Mouse (Mus musculus) bone marrow macrophage, adult 2 months (primary cell): ENCODE results near the gene Hapln2. TPM values are rescaled to one million over a fixed set of nuclear protein-coding genes. Genes with fewer than 3 reads are reported as not detected.

Experiments used
- H3K27ac ChIP-seq: 2 replicates; pipeline ENCODE4 v1.5.1; 2012; ENCODE audit warnings: low read depth, low read length; ENCODE audit not compliant: insufficient read depth
- H3K4me1 ChIP-seq: 2 replicates; pipeline ENCODE4 v1.6.1; 2012; ENCODE audit warnings: low read length; ENCODE audit not compliant: control insufficient read depth, insufficient read depth
- H3K4me3 ChIP-seq: 2 replicates; pipeline ENCODE4 v1.5.1; 2012; ENCODE audit warnings: mild to moderate bottlenecking, low read length, moderate library complexity; ENCODE audit not compliant: insufficient read depth
- CTCF ChIP-seq: IDR thresholded peaks from 2 replicates; pipeline ENCODE4 v1.5.1; 2012; ENCODE audit warnings: low read depth, mild to moderate bottlenecking, low read length, moderate library complexity
- POLR2A ChIP-seq: IDR thresholded peaks from 2 replicates; pipeline ENCODE4 v1.6.1; 2012; ENCODE audit warnings: mild to moderate bottlenecking, low read depth, low read length, borderline replicate concordance
- polyA plus RNA-seq: library from polyadenylated mRNA; stranded (reverse); fragments of >200 nt; gene quantifications from 2 replicates; pipeline ENCODE4 v1.2.4, GENCODE M21; 2012; ENCODE audit not compliant: missing spikeins, insufficient read depth, insufficient read length

Hapln2 gene
- polyA plus RNA-seq, 1 experiment, result not detected

- Histone ChIP-seq H3K4me3 (no peak overlapping the region), H3K4me1 (peaks cover 34% of the 10 kb centered on the region), H3K27ac (no peak overlapping the region)
- no peak for TF ChIP-seq CTCF
- TF ChIP-seq POLR2A, result no peak
Observed at GRCm38 (mm10) chr3:87981214-87981760, 46.1 kb downstream of the Hapln2 start.

- Histone ChIP-seq H3K4me1 (peaks cover 34% of the 10 kb centered on the region), H3K27ac (no peak overlapping the region), H3K4me3 (no peak overlapping the region)
- no peak for TF ChIP-seq POLR2A
- TF ChIP-seq CTCF, result no peak
Observed at GRCm38 (mm10) chr3:87980728-87981127, 46.7 kb downstream of the Hapln2 start.

GRCm38 (mm10) chr3:87980085-87980484, 47.3 kb downstream of the Hapln2 start:
- Histone ChIP-seq H3K4me3 (no peak overlapping the region), H3K4me1 (peaks cover 30% of the 10 kb centered on the region), H3K27ac (no peak overlapping the region)
- TF ChIP-seq POLR2A (no peak), CTCF (no peak)

- H3K4me1 ChIP-seq, result peaks cover 27% of the 10 kb centered on the region
- TF ChIP-seq CTCF, result no peak
- TF ChIP-seq POLR2A, result no peak
- H3K4me3 ChIP-seq, result no peak overlapping the region
- no peak overlapping the region for H3K27ac ChIP-seq
Observed at GRCm38 (mm10) chr3:87979493-87979892, 47.9 kb downstream of the Hapln2 start.

- no peak overlapping the region for H3K27ac ChIP-seq
- no peak overlapping the region for H3K4me3 ChIP-seq
- H3K4me1 ChIP-seq, result no peaks in the 10 kb centered on the region
- TF ChIP-seq CTCF, result no peak
- TF ChIP-seq POLR2A, result no peak
Observed at GRCm38 (mm10) chr3:87974381-87974987, 52.9 kb downstream of the Hapln2 start.

- no peak overlapping the region for H3K27ac ChIP-seq
- TF ChIP-seq POLR2A, result no peak
- TF ChIP-seq CTCF, result no peak
- H3K4me3 ChIP-seq, result no peak overlapping the region
- no peaks in the 10 kb centered on the region for H3K4me1 ChIP-seq
Observed at GRCm38 (mm10) chr3:87973593-87974380, 53.6 kb downstream of the Hapln2 start.

- no peaks in the 10 kb centered on the region for H3K4me1 ChIP-seq
- H3K4me3 ChIP-seq, result no peak overlapping the region
- TF ChIP-seq CTCF, result no peak
- no peak for TF ChIP-seq POLR2A
- no peak overlapping the region for H3K27ac ChIP-seq
Observed at GRCm38 (mm10) chr3:87972776-87973175, 54.6 kb downstream of the Hapln2 start.

- Histone ChIP-seq H3K4me1 (no peaks in the 10 kb centered on the region), H3K27ac (no peak overlapping the region), H3K4me3 (0 out of 2 replicates have a peak overlapping the region, but pooled peaks have one; percentile 41)
- no peak for TF ChIP-seq POLR2A
- TF ChIP-seq CTCF, result no peak
Observed at GRCm38 (mm10) chr3:87972203-87972664, 55.1 kb downstream of the Hapln2 start.

Other genes starting within 250 kb of the Hapln2 start
- not detected in 2 replicates for gene Ntrk1, start 232.4 kb downstream of the Hapln2 start, polyA plus RNA-seq
- gene Insrr, start 230.6 kb downstream of the Hapln2 start, polyA plus RNA-seq, result not detected in 2 replicates
- not detected in 2 replicates for gene Pear1, start 203.3 kb downstream of the Hapln2 start, polyA plus RNA-seq
- not detected in 2 replicates for gene Sh2d2a, start 180.8 kb downstream of the Hapln2 start, polyA plus RNA-seq
- 31.2 and 34.8 TPM in 2 replicates for gene Prcc, start 142.0 kb downstream of the Hapln2 start, polyA plus RNA-seq
- 170 and 180 TPM in 2 replicates for gene Hdgf, start 121.3 kb downstream of the Hapln2 start, polyA plus RNA-seq
- 139 and 147 TPM in 2 replicates for gene Mrpl24, start 108.1 kb downstream of the Hapln2 start, polyA plus RNA-seq
- gene Isg20l2, start 97.3 kb downstream of the Hapln2 start, polyA plus RNA-seq, result 22.0 and 22.3 TPM in 2 replicates
- gene Rrnad1, start 96.9 kb downstream of the Hapln2 start, polyA plus RNA-seq, result 17.8 and 23.3 TPM in 2 replicates
- not detected in 2 replicates for gene Crabp2, start 78.9 kb downstream of the Hapln2 start, polyA plus RNA-seq
- gene Nes, start 56.5 kb downstream of the Hapln2 start, polyA plus RNA-seq, result 1.4 and 1.7 TPM in 2 replicates
- not detected in 2 replicates for gene Bcan, start 27.4 kb downstream of the Hapln2 start, polyA plus RNA-seq
- gene Gpatch4, start 15.5 kb upstream of the Hapln2 start, polyA plus RNA-seq, result 7.9 and 8.4 TPM in 2 replicates
- gene Naxe, start 30.9 kb upstream of the Hapln2 start, polyA plus RNA-seq, result 76.1 and 83.0 TPM in 2 replicates
- gene Ttc24, start 50.7 kb upstream of the Hapln2 start, polyA plus RNA-seq, result not detected in 2 replicates
- 20.5 and 25.7 TPM in 2 replicates for gene Iqgap3, start 54.4 kb upstream of the Hapln2 start, polyA plus RNA-seq
- gene Mef2d, start 114.8 kb upstream of the Hapln2 start, polyA plus RNA-seq, result 84.5 and 98.1 TPM in 2 replicates
- not detected in 2 replicates for gene Rhbg, start 227.1 kb upstream of the Hapln2 start, polyA plus RNA-seq